Mouse (Mus musculus) neural tube, embryonic 13.5 days (tissue): ENCODE data around the gene Olfr1154. TPM values are rescaled to one million over a fixed set of nuclear protein-coding genes. Genes with fewer than 3 reads are reported as not detected.

Experiments used
- ATAC-seq: fragments of 200-750 bp; cut with Nextera tagmentation; 2 replicates; pipeline ENCODE4 v1.8.0; 2017; ENCODE audit warnings: low read depth, mild to moderate bottlenecking, moderate TSS enrichment, moderate library complexity
- H3K27ac ChIP-seq: fragments of 300-500 bp; sonication (generic); replicated peaks from 2 replicates; pipeline ENCODE4 v1.5.1; 2015; ENCODE audit warnings: moderate library complexity, mild to moderate bottlenecking, inconsistent platforms
- H3K27me3 ChIP-seq: fragments of 300-500 bp; sonication (generic); 2 replicates; pipeline ENCODE4 v1.6.1; 2015; ENCODE audit warnings: mild to moderate bottlenecking, inconsistent platforms
- H3K36me3 ChIP-seq: fragments of 300-500 bp; sonication (generic); 2 replicates; pipeline ENCODE4 v1.6.1; 2015; ENCODE audit warnings: mild to moderate bottlenecking, inconsistent platforms
- H3K4me1 ChIP-seq: fragments of 300-500 bp; sonication (generic); replicated peaks from 2 replicates; pipeline ENCODE4 v1.6.1; 2015; ENCODE audit warnings: inconsistent platforms
- H3K4me2 ChIP-seq: fragments of 300-500 bp; sonication (generic); 2 replicates; pipeline ENCODE4 v1.6.1; 2015; ENCODE audit warnings: inconsistent platforms, mild to moderate bottlenecking, moderate library complexity
- H3K4me3 ChIP-seq: fragments of 300-500 bp; sonication (generic); 2 replicates; pipeline ENCODE4 v1.5.1; 2015; ENCODE audit warnings: mild to moderate bottlenecking, inconsistent platforms
- H3K9ac ChIP-seq: fragments of 300-500 bp; sonication (generic); 2 replicates; pipeline ENCODE4 v1.6.1; 2015; ENCODE audit warnings: moderate library complexity, mild to moderate bottlenecking, inconsistent platforms
- H3K9me3 ChIP-seq: fragments of 300-500 bp; sonication (generic); 2 replicates; pipeline ENCODE4 v1.6.1; 2016; ENCODE audit warnings: inconsistent platforms
- WGBS: fragments of 180-500 bp; shearing (Covaris S2); methylation state at CpG from one replicate; pipeline ENCODE4 v1.1.7; 2015; 5-methylcytosine and 5-hydroxymethylcytosine counted together
- polyA plus RNA-seq: library from polyadenylated mRNA; unstranded; fragments of >200 nt; fragmentation: Nextera tagmentation; extraction: Ambion mirVana; gene quantifications from 2 replicates; pipeline ENCODE4 v1.2.1, GENCODE M21; 2015

Olfr1154 gene
- not detected in 2 replicates for polyA plus RNA-seq

DNA sequence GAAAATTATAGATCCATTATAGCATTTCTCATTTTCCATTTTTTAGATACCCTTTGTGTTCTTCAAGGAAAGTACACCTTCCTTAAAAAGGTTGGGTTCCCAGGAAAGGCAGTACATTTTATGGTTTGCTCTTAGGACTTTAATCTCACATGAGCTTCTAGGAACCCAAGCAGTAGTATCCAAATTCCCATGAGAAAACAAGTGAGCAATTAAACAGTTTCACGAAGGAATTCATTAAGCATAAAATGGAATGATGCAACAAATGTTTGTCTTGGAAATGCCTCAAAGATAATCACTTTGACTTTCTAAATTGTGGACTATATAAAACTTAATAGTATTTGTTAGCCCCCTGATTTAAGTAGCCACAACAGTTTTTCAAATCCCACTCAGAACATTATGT, at the start of gene Olfr1154:
Gene Olfr1154, minus strand, starts transcription at position 101 of the 400 bp plus-strand sequence.
- H3K4me1 ChIP-seq = no peaks in the 10 kb centered on the region
- H3K27me3 ChIP-seq = no peaks in the 10 kb centered on the region
- no peak within 1 kb of the TSS for H3K27ac ChIP-seq
- no peak within 1 kb of the TSS for H3K4me3 ChIP-seq
- H3K9me3 ChIP-seq = no peaks in the 10 kb centered on the region
- no peak within 1 kb of the TSS for H3K4me2 ChIP-seq
- no peak for ATAC-seq
- 88% methylated on average over 1 of the region's 1 CpGs for WGBS
- no peak within 1 kb of the TSS for H3K9ac ChIP-seq
- H3K36me3 ChIP-seq = no peaks in the 10 kb centered on the region

DNA sequence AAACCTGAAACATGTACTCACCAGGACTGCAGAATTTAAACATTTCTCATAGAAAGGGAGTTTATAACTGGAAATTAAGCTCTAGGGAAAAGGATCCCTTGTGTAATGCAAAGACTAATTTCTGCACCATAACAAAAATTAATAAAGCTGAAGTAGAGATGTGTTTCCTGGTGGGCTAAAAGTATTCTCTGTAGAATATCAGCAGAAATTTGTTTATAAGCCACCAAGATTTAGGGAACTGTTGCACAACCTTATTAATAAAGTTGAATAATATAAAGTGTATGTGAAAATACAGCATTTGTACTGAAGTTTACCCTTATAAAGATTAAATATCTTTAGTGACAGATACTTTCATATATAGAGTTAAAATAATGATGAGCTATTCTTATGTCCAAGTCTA, 48.0 kb upstream of the Olfr1154 start, which contains the start of gene Olfr1156:
Gene Olfr1156, minus strand, starts transcription at position 101 of the 400 bp plus-strand sequence.
- Histone ChIP-seq H3K36me3 (no peaks in the 10 kb centered on the region), H3K4me3 (no peak within 1 kb of the TSS), H3K9me3 (no peaks in the 10 kb centered on the region), H3K9ac (no peak within 1 kb of the TSS), H3K4me2 (no peak within 1 kb of the TSS), H3K27ac (no peak within 1 kb of the TSS), H3K27me3 (no peaks in the 10 kb centered on the region), H3K4me1 (no peaks in the 10 kb centered on the region)
- ATAC-seq = no peak

DNA sequence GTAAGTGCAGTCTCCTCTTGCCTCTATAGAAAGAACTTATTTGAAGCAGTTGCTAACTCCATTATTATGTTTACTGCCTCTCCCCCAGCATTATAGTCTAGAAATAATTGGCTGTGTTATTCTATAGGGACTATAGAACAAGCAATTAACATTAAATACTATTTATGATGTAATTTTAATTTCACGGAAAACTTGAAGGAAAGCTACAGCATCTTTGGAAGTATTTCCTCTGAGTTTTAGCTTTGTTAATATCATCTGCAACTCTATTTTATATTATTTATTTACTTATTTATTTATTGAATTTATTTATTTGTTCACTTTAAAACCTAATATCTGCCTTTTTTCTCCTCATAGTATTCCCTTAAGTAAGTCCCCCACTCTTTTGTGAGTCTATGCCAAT, 40.1 kb upstream of the Olfr1154 start, which contains the start of gene Olfr1155:
Gene Olfr1155, minus strand, starts transcription at position 101 of the 400 bp plus-strand sequence.
- no peaks in the 10 kb centered on the region for H3K27me3 ChIP-seq
- no peak within 1 kb of the TSS for H3K4me2 ChIP-seq
- H3K9me3 ChIP-seq = no peaks in the 10 kb centered on the region
- no peak within 1 kb of the TSS for H3K9ac ChIP-seq
- no peaks in the 10 kb centered on the region for H3K4me1 ChIP-seq
- no peaks in the 10 kb centered on the region for H3K36me3 ChIP-seq
- WGBS = 83% methylated on average over 1 of the region's 1 CpGs
- no peak for ATAC-seq
- H3K4me3 ChIP-seq = no peak within 1 kb of the TSS
- H3K27ac ChIP-seq = no peak within 1 kb of the TSS

DNA sequence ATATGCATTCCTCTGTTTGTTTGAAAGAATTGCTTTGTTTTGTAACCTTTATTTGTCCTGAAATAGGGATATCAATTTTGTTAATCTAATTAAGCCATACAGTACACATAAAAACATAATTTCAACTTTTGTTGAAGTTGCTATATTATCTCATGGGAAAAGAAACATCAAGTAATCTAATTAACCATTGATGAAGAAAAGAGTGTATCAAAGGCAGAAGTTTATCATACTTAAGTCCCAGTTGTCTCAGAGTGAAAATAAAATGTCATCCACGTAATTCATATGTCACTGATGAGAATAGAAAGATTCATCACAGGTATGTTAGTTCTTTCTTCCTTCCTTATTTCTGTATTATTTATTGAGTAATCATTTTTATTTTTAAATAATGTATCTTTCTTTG, 10.3 kb downstream of the Olfr1154 start, which contains the start of gene Olfr1153:
Gene Olfr1153, plus strand, starts transcription at position 301 of the 400 bp plus-strand sequence.
- no peak for ATAC-seq
- Histone ChIP-seq H3K27ac (no peak within 1 kb of the TSS), H3K27me3 (no peaks in the 10 kb centered on the region), H3K9ac (no peak within 1 kb of the TSS), H3K4me2 (no peak within 1 kb of the TSS), H3K36me3 (no peaks in the 10 kb centered on the region), H3K4me3 (no peak within 1 kb of the TSS), H3K4me1 (no peaks in the 10 kb centered on the region), H3K9me3 (no peaks in the 10 kb centered on the region)
- 78% methylated on average over 1 of the region's 1 CpGs for WGBS

DNA sequence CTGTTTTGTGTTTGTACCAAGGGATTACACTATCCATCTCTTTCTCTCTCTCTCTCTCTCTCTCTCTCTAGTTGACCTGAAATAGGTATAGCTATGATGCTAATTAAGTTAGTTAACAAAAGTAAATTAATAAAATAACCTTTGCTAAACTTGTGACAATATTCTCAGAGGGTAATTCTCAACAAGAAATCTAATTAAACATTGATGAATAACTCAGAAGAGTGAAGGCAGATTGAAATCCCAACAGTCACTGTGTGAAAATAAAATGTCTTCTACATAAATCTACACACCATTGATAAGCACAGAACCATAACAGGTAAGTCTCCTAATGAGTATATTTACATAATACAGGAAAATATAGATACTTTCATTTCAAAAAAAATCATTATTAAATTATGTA, 38.8 kb downstream of the Olfr1154 start, which contains the start of gene Olfr1152:
Gene Olfr1152, plus strand, starts transcription at position 301 of the 400 bp plus-strand sequence.
- ATAC-seq = no peak
- H3K27ac ChIP-seq = no peak within 1 kb of the TSS
- no peaks in the 10 kb centered on the region for H3K27me3 ChIP-seq
- H3K4me3 ChIP-seq = no peak within 1 kb of the TSS
- no peaks in the 10 kb centered on the region for H3K4me1 ChIP-seq
- H3K36me3 ChIP-seq = no peaks in the 10 kb centered on the region
- H3K4me2 ChIP-seq = no peak within 1 kb of the TSS
- H3K9me3 ChIP-seq = no peaks in the 10 kb centered on the region
- no peak within 1 kb of the TSS for H3K9ac ChIP-seq

DNA sequence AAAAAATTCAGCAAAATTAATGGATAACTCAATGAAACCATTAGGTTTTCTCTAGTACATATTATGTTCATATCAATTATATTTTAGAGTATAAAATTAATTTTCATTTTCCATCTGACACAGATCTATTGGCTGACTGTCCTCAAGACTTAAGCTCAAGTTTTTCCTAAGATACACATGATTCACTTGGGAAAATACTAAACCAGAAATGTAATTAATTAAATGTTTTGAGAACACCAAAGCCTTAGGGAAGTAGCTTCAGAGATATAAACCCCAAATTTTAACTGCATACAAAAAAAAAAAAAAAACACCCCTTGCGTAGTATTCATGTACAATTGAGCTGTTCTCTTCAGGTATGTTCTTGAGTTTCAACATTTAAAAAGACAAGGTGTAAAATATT, 49.4 kb downstream of the Olfr1154 start, which contains the start of gene Olfr1151:
Gene Olfr1151, plus strand, starts transcription at position 301 of the 400 bp plus-strand sequence.
- Histone ChIP-seq H3K4me1 (no peaks in the 10 kb centered on the region), H3K9me3 (no peaks in the 10 kb centered on the region), H3K4me2 (no peak within 1 kb of the TSS), H3K27ac (no peak within 1 kb of the TSS), H3K36me3 (no peaks in the 10 kb centered on the region), H3K4me3 (no peak within 1 kb of the TSS), H3K9ac (no peak within 1 kb of the TSS), H3K27me3 (no peaks in the 10 kb centered on the region)
- WGBS = 84% methylated on average over 1 of the region's 1 CpGs
- ATAC-seq = no peak

Other genes with a start within 250 kb of the Olfr1154 start
- gene Olfr1134, start 246.7 kb downstream of the Olfr1154 start, polyA plus RNA-seq = not detected in 2 replicates
- gene Olfr1135, start 231.5 kb downstream of the Olfr1154 start, polyA plus RNA-seq = not detected in 2 replicates
- not detected in 2 replicates for gene Olfr1136, start 211.2 kb downstream of the Olfr1154 start, polyA plus RNA-seq
- gene Olfr1137, start 192.0 kb downstream of the Olfr1154 start, polyA plus RNA-seq = not detected in 2 replicates
- not detected in 2 replicates for gene Olfr1138, start 165.2 kb downstream of the Olfr1154 start, polyA plus RNA-seq
- gene Olfr1140, start 161.4 kb downstream of the Olfr1154 start, polyA plus RNA-seq = not detected in 2 replicates
- not detected in 2 replicates for gene Olfr1141, start 151.2 kb downstream of the Olfr1154 start, polyA plus RNA-seq
- not detected in 2 replicates for gene Olfr152, start 125.7 kb downstream of the Olfr1154 start, polyA plus RNA-seq
- gene Olfr1143, start 104.6 kb downstream of the Olfr1154 start, polyA plus RNA-seq = not detected in 2 replicates
- not detected in 2 replicates for gene Olfr1145, start 95.3 kb downstream of the Olfr1154 start, polyA plus RNA-seq
- not detected in 2 replicates for gene Olfr1148, start 74.6 kb downstream of the Olfr1154 start, polyA plus RNA-seq
- gene Olfr1150-ps1, start 61.2 kb downstream of the Olfr1154 start, polyA plus RNA-seq = not detected in 2 replicates
- gene Olfr1151, start 49.3 kb downstream of the Olfr1154 start, polyA plus RNA-seq = not detected in 2 replicates
- not detected in 2 replicates for gene Olfr1152, start 38.7 kb downstream of the Olfr1154 start, polyA plus RNA-seq
- not detected in 2 replicates for gene Olfr1153, start 10.2 kb downstream of the Olfr1154 start, polyA plus RNA-seq
- not detected in 2 replicates for gene Olfr1155, start 40.0 kb upstream of the Olfr1154 start, polyA plus RNA-seq
- not detected in 2 replicates for gene Olfr1156, start 47.9 kb upstream of the Olfr1154 start, polyA plus RNA-seq
- gene Olfr1157, start 63.1 kb upstream of the Olfr1154 start, polyA plus RNA-seq = not detected in 2 replicates
- gene Olfr74, start 69.5 kb upstream of the Olfr1154 start, polyA plus RNA-seq = not detected in 2 replicates
- gene Olfr1158, start 84.9 kb upstream of the Olfr1154 start, polyA plus RNA-seq = not detected in 2 replicates
- gene Olfr1160, start 103.1 kb upstream of the Olfr1154 start, polyA plus RNA-seq = not detected in 2 replicates
- gene Olfr1161, start 117.6 kb upstream of the Olfr1154 start, polyA plus RNA-seq = not detected in 2 replicates
- gene Olfr73, start 132.5 kb upstream of the Olfr1154 start, polyA plus RNA-seq = not detected in 2 replicates
- gene Olfr1162, start 146.0 kb upstream of the Olfr1154 start, polyA plus RNA-seq = not detected in 2 replicates
- gene Olfr1163, start 166.7 kb upstream of the Olfr1154 start, polyA plus RNA-seq = not detected in 2 replicates
- gene Olfr1164, start 188.8 kb upstream of the Olfr1154 start, polyA plus RNA-seq = not detected in 2 replicates
- gene Olfr1166, start 223.1 kb upstream of the Olfr1154 start, polyA plus RNA-seq = not detected in 2 replicates